Mouse (Mus musculus): ENCODE measurements around the gene Cux1. TPM values are rescaled to one million over a fixed set of nuclear protein-coding genes. Genes with fewer than 3 reads are reported as not detected.

Gene Cux1
- total RNA-seq, 1 experiment from 2014 or later, result 172 TPM

DNA sequence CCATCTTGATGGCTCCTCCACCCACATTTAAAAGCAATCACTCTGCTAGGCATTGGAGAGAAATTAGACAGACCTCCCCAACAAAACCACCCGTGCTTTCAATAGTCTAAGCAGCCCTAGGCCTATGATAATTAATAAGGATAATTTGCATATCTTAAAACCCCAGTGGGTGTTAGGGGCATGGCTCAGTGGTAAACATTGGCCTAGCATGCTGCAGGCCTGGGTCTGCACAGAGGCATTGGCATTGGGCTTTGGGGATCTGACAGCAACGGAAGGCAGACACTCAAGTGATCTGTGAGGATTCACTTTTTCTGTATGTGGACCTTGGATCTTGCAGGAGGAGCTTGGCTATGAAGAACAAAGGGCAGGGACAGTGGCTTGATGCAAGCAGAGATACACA is 274.9 kb downstream of the Cux1 start:
- no peak for ATAC-seq (replicated peaks in 1 of 2; ENCODE audit: insufficient read depth in 1 of 2, low FRiP score in 2 of 2, low TSS enrichment in 1 of 2, low read depth in 1 of 2, poor library complexity in 2 of 2, severe bottlenecking in 2 of 2)

DNA sequence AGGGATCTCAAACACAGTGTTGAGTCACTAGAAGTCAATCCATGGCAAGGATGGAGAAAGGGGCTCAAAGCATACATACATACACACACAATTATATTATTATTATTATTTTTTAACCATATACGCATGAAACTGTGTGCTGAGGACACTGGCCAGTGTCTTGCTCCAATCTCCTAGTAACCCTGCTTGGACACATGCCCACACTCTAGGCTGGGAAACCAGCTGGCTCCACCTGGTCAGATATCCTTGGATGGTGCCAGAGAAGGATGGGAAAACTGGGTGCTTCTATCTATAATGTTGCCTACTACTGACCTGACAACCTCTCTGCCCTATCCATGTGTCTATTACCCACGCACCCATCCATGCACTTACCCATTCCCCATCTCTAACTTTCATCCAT is 275.7 kb downstream of the Cux1 start:
- ATAC-seq (replicated peaks in 1 of 2; ENCODE audit: insufficient read depth in 1 of 2, low FRiP score in 2 of 2, low TSS enrichment in 1 of 2, low read depth in 1 of 2, poor library complexity in 2 of 2, severe bottlenecking in 2 of 2), result no peak

DNA sequence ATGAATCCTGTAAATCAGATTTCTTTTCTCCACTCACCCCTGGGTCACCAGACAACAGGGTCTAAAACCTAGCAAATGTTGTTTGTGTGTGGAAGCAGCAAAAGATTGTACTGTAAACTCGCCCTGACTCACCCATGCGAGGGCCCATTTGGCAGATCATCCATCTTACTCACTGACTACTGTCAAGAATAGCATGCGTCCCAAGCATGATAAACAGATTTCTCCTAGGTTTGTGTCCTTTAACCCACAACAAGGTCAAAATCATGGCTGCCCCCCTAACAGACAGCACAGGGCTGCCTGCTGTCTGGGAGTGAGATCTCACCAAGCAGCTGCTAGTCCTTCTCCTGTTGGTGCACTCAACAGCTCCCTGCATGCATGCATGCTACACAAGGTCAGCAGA is 277.5 kb downstream of the Cux1 start:
- ATAC-seq (replicated peaks in 1 of 2; ENCODE audit: insufficient read depth in 1 of 2, low FRiP score in 2 of 2, low TSS enrichment in 1 of 2, low read depth in 1 of 2, poor library complexity in 2 of 2, severe bottlenecking in 2 of 2), result no peak

DNA sequence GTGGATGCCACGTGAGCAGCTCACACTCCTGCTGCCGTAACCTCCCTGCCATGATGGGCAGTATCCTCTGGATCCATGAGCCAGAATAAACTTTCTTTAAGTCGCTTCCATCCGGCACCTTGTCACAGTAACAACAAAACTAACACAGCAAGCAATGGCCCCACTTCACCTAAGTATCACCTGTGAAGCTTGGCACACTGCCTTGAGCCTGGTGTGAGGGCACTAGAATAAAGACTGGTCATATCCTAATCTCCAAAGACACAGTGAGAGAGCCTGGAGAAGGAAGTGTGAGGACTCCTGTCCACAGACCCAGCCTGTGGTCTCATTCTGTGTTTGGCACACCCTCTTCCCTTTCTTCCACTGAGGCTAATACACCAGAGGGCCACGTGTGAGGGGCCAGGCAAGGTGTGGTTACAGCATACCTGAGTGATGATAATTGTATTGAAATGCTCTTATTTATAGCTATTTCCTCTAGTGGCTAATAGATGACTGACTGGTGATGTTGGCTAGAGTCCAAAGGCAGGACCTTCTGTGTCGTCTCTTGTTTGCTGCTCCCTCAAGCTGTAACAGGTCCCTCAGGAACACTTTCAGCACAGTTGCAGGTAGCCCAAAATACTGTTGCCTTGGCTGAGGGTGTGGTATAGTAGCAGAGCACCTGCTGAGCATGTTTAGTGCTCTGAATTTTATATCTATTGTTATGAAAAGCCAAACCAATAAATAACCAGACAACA is 278.8 kb downstream of the Cux1 start:
- ATAC-seq (replicated peaks in 1 of 2; ENCODE audit: insufficient read depth in 1 of 2, low FRiP score in 2 of 2, low TSS enrichment in 1 of 2, low read depth in 1 of 2, poor library complexity in 2 of 2, severe bottlenecking in 2 of 2), result no peak

DNA sequence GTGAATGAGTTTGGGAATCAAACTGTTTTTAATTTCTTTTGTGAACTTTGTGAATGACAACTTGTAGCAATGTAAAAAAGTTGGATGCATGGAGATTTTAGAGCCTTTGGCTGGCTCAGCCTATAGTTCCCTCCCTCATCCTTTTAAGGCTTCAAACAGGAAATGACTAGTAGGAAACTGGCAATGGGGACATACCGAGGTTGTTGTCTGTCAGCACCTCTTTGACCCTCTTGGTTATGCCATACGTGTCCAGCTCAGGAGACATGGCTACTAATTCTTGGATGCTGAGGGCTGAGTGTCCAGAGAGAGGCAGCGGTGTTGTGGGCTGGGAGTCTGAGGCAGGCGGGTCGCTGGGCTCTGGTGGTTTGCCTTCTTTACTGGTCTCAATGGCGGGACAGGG is 280.7 kb downstream of the Cux1 start:
- no peak for ATAC-seq (replicated peaks in 1 of 2; ENCODE audit: insufficient read depth in 1 of 2, low FRiP score in 2 of 2, low TSS enrichment in 1 of 2, low read depth in 1 of 2, poor library complexity in 2 of 2, severe bottlenecking in 2 of 2)

DNA sequence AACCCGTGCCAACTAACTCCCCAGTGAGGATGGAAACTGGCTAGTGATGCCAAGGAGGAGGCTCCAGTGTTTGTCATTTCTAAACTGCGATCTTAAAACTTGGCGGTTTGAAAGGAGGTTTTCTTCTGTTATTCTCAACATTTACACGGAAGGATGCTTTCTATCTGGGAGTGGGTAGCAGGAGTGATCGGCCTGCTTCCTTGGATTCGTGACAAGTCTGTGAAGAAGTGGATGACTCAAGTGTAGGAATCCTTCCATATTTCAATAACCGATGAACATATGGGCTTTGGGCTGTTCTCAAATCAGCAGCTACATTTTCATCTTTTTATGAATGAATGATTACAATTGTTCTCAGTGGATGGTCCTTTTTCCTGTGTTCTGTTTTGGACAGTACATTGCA is 282.2 kb downstream of the Cux1 start:
- no peak for ATAC-seq (replicated peaks in 1 of 2; ENCODE audit: insufficient read depth in 1 of 2, low FRiP score in 2 of 2, low TSS enrichment in 1 of 2, low read depth in 1 of 2, poor library complexity in 2 of 2, severe bottlenecking in 2 of 2)

DNA sequence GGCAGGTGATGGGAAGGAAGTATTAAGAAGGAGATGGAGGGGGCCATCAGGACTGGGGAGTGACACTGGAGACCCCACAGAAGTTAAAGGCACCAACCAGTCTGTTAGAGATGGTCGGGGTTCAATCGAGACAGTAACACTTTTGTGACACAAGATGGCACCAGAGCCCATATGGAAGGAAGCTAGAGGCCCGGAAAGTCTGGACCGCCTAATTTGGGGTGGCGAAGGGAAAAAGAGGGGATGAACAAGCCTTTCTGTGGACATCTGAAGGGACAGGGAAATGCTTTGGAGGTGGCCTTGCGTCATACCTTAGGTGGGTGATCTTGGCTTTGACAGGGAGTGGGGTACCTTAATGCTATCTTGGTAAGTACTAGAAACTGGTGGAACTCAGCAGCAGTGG is 285.9 kb downstream of the Cux1 start:
- no peak for ATAC-seq (replicated peaks in 1 of 2; ENCODE audit: insufficient read depth in 1 of 2, low FRiP score in 2 of 2, low TSS enrichment in 1 of 2, low read depth in 1 of 2, poor library complexity in 2 of 2, severe bottlenecking in 2 of 2)

DNA sequence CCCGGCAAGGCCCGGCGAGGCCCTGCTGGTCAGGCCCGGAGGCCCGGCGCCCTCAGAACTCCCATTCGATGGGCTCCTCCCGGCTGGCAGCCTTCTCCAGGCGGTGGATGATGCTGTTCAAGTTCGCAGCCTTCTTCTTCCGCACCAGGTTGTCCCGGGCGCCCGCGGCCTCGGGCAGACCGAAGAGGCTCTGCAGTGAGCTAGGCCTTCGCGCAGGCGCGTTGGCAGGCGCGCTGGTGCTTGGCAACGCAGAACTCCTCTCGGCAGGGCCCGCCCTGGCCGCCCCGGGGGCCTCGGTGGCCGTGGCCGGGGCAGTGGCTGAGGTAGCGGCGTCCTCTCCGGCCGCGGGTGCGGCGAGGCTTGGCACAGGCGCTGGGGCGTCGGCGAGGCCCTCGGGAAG is 292.6 kb downstream of the Cux1 start:
- no peak for ATAC-seq (replicated peaks in 1 of 2; ENCODE audit: insufficient read depth in 1 of 2, low FRiP score in 2 of 2, low TSS enrichment in 1 of 2, low read depth in 1 of 2, poor library complexity in 2 of 2, severe bottlenecking in 2 of 2)

DNA sequence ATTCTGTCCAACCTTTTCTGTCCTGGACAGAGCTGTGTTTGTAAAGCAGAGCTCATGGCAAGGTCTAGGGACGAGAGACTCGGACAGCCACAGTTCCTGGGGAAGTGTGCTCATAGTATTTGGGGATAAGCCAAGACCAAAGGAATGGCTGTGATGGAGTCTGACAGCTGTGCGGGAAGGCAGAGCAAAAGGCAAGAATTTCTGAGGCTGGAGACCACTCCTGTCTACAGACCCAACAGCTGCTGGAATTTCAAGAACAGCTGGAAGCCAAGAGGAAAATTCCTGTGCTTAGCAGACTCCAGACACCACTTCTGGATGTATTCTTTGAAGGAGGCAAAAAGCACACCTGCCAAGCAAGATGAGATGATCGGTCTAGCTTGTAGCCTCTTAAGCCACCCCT is 297.4 kb downstream of the Cux1 start:
- ATAC-seq (replicated peaks in 1 of 2; ENCODE audit: insufficient read depth in 1 of 2, low FRiP score in 2 of 2, low TSS enrichment in 1 of 2, low read depth in 1 of 2, poor library complexity in 2 of 2, severe bottlenecking in 2 of 2), result no peak

DNA sequence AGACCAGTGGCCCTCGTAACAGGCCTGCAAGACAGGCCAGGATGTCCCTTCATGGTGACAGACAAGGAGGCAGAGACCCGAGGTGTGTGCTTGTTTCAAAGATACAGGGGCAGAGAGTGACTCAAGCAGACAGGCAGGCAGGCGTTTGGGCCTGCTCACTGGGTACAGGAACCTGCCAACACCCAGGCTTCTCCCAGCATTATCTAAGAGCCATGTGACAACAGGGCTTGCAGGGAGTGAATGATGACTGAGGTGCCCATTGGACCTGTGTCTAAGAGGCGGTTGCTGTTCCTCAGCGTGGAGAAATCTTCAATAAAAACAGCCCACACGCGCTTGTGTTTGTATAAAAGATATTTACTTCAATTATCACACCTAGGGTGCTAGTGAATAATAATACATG is 301.2 kb downstream of the Cux1 start:
- no peak for ATAC-seq (replicated peaks in 1 of 2; ENCODE audit: insufficient read depth in 1 of 2, low FRiP score in 2 of 2, low TSS enrichment in 1 of 2, low read depth in 1 of 2, poor library complexity in 2 of 2, severe bottlenecking in 2 of 2)

DNA sequence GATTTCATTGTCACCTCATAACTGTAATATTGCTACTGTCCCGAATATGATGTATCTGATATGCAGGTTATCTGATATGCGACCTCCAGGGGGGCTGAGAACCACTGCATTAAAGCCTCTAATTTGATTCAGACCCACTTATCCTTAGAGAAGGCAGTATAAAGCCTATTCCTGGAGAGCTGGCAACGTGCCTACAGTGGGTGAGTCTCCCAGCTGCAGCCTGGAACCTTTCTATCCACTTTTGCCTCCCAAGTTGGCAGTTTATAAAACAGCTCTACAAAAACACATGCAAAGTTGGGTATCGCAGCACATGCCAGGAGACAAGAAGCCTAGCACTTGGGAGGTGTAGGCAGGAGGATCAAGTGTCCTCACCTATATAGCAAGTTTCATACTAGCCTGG is 303.9 kb downstream of the Cux1 start:
- no peak for ATAC-seq (replicated peaks in 1 of 2; ENCODE audit: insufficient read depth in 1 of 2, low FRiP score in 2 of 2, low TSS enrichment in 1 of 2, low read depth in 1 of 2, poor library complexity in 2 of 2, severe bottlenecking in 2 of 2)

DNA sequence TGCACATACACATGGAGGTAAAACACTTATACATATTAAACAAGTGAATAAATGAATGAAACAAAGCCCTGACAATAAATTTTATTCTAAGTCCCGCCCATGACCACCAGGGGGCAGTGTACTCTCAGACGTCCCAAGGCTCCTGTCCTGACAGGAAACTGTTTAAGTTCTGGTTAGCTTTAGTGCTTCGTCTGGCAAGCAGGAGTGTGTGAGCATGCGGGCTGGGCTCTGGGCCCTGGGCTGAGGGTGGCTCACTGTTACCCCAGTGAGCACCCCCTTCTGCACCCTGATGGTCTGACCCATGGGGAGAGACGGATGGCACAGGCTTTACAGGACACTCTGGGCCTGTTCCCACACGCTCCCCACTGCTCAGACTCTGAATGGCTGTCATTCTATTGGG is 308.4 kb downstream of the Cux1 start:
- peak; percentile 65 to 70 for ATAC-seq (replicated peaks in 1 of 2; ENCODE audit: insufficient read depth in 1 of 2, low FRiP score in 2 of 2, low TSS enrichment in 1 of 2, low read depth in 1 of 2, poor library complexity in 2 of 2, severe bottlenecking in 2 of 2)

DNA sequence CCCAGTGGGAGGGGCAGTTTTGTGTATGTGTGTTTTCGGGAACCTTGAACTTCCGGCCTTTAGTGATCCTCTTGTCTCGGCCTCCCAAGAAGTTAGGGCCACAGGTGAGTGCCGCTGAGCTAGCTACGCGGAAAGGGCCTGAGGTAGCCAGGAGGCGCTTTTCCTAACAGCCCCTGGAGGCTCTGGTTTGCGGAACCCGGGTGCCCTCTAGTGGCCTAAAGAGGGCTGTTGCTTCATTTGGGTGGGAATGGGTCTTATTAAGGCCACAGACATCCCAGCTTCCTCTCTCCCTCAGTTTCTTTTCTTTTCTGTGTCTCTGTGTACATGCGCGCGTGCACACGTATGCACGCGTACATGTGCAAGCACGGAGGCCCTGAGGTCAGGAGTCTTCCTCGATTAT is 314.4 kb downstream of the Cux1 start:
- peak; percentile 55 to 69; a peak in 3 of 4 replicates for ATAC-seq (replicated peaks in 1 of 2; ENCODE audit: insufficient read depth in 1 of 2, low FRiP score in 2 of 2, low TSS enrichment in 1 of 2, low read depth in 1 of 2, poor library complexity in 2 of 2, severe bottlenecking in 2 of 2)

DNA sequence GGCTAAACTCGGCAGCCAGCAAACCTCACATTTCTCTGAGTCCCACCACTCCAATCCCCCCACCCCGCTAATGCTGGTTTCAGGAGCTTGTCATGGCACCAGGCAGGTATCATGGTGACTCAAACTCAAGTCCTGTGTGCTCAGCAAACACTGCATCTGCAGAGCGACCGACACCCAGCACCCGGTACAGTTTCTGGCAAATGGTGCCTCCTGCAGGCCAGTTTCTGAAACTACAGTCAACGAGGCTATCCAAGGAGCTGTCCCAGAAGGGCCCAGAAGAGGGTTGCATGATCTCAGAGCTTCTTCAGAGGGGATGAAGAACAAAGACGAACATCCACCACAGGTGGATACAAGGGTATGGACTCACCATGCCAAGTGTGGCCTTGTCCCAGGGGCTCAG is 316.3 kb downstream of the Cux1 start:
- ATAC-seq (replicated peaks in 1 of 2; ENCODE audit: insufficient read depth in 1 of 2, low FRiP score in 2 of 2, low TSS enrichment in 1 of 2, low read depth in 1 of 2, poor library complexity in 2 of 2, severe bottlenecking in 2 of 2), result no peak

DNA sequence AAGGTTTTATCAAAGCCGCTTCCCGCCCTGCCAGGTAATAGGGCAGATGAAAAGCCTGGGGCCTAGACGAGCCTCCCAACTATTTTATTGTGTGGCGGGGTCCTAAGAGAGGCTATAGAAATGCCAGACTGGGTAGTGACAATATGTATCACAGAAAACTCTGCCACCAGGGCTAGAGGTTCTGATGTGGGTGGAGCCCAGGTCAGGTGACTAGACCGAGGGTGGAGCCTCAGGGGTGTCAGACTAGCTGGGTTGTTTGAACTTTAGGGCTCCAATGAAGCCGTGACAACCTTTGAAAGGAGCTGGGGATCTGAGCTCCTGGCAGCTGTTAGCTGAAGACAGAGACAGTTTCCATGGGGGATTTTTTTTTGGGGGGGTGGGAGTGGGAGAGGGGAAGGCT is 318.8 kb downstream of the Cux1 start:
- no peak for ATAC-seq (replicated peaks in 1 of 2; ENCODE audit: insufficient read depth in 1 of 2, low FRiP score in 2 of 2, low TSS enrichment in 1 of 2, low read depth in 1 of 2, poor library complexity in 2 of 2, severe bottlenecking in 2 of 2)

DNA sequence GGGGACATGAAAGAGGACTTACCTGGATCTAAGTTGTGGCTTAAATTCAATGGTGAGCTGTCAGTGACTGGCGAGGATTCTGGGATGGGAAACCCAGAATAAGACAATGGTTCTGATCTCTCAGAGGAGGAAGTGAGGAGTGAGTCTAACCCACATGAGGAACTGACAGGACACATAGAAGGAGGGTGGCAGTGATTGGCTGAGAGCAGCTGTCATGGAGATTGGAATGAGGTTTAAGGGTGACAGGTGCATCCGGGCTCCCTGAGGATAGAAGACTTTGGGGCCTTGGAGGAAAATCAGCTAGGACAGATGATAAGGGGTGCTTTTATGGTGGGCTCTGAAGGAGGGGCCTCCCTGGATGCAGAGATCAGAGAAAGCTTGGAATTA is 320.8 kb downstream of the Cux1 start, which contains the start of gene Sh2b2:
Gene Sh2b2 (minus strand): TSS at position 105 of the 387 bp plus-strand sequence.
- peak; percentile 26 to 29; a peak in 1 of 4 replicates for ATAC-seq (replicated peaks in 1 of 2; ENCODE audit: insufficient read depth in 1 of 2, low FRiP score in 2 of 2, low TSS enrichment in 1 of 2, low read depth in 1 of 2, poor library complexity in 2 of 2, severe bottlenecking in 2 of 2)

DNA sequence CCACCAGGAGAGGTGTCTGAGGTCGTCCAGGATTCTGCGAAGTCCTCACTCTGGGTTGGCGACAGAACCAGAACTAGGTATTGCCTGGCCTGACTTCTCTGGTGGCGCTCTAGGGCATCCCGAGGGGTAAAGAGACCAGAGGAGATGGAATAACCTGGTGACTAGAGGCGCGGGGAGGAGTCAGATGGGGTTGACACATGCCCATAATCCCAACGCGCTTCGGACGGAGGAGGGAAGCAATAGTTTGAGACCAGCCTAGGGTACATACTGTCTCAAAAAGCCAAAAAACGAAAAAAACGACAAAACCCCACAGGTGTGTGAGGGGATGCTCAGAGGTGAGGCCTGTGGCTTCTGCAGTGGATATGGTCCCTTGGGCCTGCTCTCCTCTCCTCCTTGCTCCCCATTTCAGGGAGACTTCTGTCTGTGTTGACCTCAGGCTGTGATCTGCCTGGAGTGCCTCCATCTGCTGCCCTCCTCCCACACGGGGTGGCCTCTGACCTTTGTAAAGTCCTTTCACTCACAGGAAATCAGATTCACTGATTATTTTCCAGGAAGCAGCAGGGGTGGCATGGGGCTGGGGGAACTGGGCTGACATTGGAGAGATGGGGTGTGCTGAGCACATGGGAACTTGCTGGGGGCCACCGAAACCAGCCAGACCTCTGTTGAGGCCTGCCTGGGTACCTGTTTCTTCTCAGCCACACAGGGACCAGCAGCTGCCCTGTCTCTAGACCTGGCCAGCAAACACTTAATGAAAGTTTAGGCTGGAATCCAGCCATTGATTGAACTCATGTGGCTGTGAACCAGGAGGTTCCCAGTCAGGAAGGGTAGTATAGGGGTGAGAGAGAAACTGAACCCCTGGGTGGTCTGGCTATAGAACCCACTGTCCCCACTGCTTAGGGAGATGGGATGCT is 321.5 kb downstream of the Cux1 start:
- ATAC-seq (replicated peaks in 1 of 2; ENCODE audit: insufficient read depth in 1 of 2, low FRiP score in 2 of 2, low TSS enrichment in 1 of 2, low read depth in 1 of 2, poor library complexity in 2 of 2, severe bottlenecking in 2 of 2), result no peak

DNA sequence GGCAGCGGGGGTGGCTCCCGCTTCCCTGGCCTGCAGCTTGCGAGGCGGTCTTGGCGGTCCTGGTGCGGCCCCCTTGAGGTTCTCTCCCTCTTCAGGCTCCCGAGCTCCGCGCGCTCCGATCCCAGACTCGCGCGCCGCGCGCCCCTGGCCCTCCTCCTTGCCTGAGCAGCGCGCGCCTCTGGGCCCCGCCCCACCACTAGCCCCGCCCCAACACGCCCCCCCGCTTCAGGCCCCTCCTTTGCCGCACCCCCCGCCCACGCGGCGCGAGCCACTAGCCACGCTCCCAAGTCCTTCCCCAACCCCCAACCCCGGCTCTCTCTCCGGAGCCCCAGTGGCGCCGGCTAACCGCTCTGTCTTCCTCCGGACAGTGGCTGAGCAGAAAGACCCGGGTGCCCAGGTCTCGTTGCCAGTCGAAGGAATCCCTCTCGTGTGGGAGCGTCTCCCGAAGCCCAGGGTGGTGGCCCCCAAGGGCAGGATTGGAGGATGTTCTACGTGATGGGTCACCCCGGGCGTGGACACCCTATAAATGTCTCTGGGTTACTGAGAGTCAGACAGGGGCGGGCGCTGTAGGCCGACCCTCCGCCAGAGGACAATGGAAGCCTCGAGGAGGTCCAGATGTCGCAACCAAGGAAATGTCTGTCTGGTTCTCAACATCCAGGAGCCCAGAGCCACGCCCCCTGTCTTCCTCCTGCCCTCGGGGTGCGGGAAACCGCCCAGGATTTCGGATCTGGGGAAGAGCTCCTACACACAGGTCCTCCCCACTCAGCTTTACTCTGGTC is 322.3 kb downstream of the Cux1 start:
- peak; percentile 8 to 48; a peak in 3 of 4 replicates for ATAC-seq (replicated peaks in 1 of 2; ENCODE audit: insufficient read depth in 1 of 2, low FRiP score in 2 of 2, low TSS enrichment in 1 of 2, low read depth in 1 of 2, poor library complexity in 2 of 2, severe bottlenecking in 2 of 2)
